Mouse (Mus musculus) liver, embryonic 11.5 days (tissue): ENCODE measurements at regions not wholly inside any gene's neighbourhood (a gene's known extent, or its start where the extent isn't known, plus 50 kb on each side); places are given as distances from the start of the nearest gene placed in this dataset.

Experiments used
- ATAC-seq: fragments of 200-750 bp; cut with Nextera tagmentation; replicated peaks from 2 replicates; pipeline ENCODE4 v1.8.0; 2017; ENCODE audit warnings: moderate number of reproducible peaks, mild to moderate bottlenecking, moderate TSS enrichment, moderate library complexity; ENCODE audit not compliant: low FRiP score
- DNase-seq: peaks from one replicate; pipeline ENCODE4 v3.0.0-alpha.2; 2017; ENCODE audit warnings: low spot score
- H3K27ac ChIP-seq: fragments of 300-500 bp; sonication (generic); 2 replicates; pipeline ENCODE4 v1.5.1; 2014; ENCODE audit warnings: mild to moderate bottlenecking, low read depth, low read length, control low read depth
- H3K27me3 ChIP-seq: fragments of 300-500 bp; sonication (generic); replicated peaks from 2 replicates; pipeline ENCODE4 v1.6.1; 2014; ENCODE audit warnings: low read length, mixed read lengths; ENCODE audit not compliant: control insufficient read depth, insufficient read depth
- H3K36me3 ChIP-seq: fragments of 300-500 bp; sonication (generic); 2 replicates; pipeline ENCODE4 v1.6.1; 2014; ENCODE audit warnings: mild to moderate bottlenecking, low read length, moderate library complexity, mixed read lengths; ENCODE audit not compliant: control insufficient read depth, insufficient read depth
- H3K4me1 ChIP-seq: fragments of 300-500 bp; sonication (generic); replicated peaks from 2 replicates; pipeline ENCODE4 v1.6.1; 2014; ENCODE audit warnings: low read length, mixed read lengths; ENCODE audit not compliant: control insufficient read depth, insufficient read depth
- H3K4me2 ChIP-seq: fragments of 300-500 bp; sonication (generic); 2 replicates; pipeline ENCODE4 v1.6.1; 2014; ENCODE audit warnings: mild to moderate bottlenecking, control low read depth, moderate library complexity
- H3K4me3 ChIP-seq: fragments of 300-500 bp; sonication (generic); 2 replicates; pipeline ENCODE4 v1.5.1; 2014; ENCODE audit warnings: low read depth, low read length, control low read depth
- H3K9ac ChIP-seq: fragments of 300-500 bp; sonication (generic); 2 replicates; pipeline ENCODE4 v1.6.1; 2014; ENCODE audit warnings: low read depth, low read length, control low read depth
- H3K9me3 ChIP-seq: fragments of 300-500 bp; sonication (generic); 2 replicates; pipeline ENCODE4 v1.6.1; 2016; ENCODE audit warnings: low read length, inconsistent platforms, mixed read lengths; ENCODE audit not compliant: control insufficient read depth
- WGBS: fragments of 180-500 bp; shearing (Covaris S2); extraction: QIAGEN DNeasy Blood & Tissue Kit; methylation state at CpG from one replicate; pipeline ENCODE4 v1.1.7; 2014; 5-methylcytosine and 5-hydroxymethylcytosine counted together

DNA sequence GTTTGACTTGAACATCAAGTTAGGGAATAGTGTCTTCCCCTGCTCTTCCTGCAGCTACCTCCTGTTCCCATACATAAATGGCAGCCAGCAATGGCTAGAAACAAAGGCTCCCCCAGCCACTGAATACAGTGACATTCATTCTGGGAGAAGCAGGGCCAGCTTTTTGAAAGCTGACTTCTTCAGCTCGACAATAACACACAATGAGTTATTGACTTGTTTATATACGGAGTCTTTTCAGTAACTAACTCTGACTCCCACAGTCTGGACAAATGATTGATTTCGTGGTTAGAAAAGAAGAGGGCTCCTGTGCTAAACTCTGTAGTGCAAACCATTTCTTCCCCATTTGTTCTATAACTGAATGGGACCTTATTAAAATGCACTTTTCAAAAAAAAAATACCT lies 146.4 kb upstream of the Dnajc24 start:
- H3K4me2 ChIP-seq = no peak overlapping the region
- ATAC-seq (no peak), DNase-seq (no peak)
- H3K27me3 ChIP-seq = no peaks in the 10 kb centered on the region
- no peaks in the 10 kb centered on the region for H3K4me1 ChIP-seq
- no peaks in the 10 kb centered on the region for H3K36me3 ChIP-seq
- no peak overlapping the region for H3K27ac ChIP-seq
- WGBS = 53% methylated on average over 3 of the region's 3 CpGs
- no peaks in the 10 kb centered on the region for H3K9me3 ChIP-seq
- H3K9ac ChIP-seq = no peak overlapping the region
- no peak overlapping the region for H3K4me3 ChIP-seq

- H3K36me3 ChIP-seq = no peaks in the 10 kb centered on the region
- H3K4me2 ChIP-seq = no peak overlapping the region
- H3K27ac ChIP-seq = no peak overlapping the region
- H3K27me3 ChIP-seq = no peaks in the 10 kb centered on the region
- no peaks in the 10 kb centered on the region for H3K9me3 ChIP-seq
- WGBS = 84% methylated on average over 5 of the region's 5 CpGs
- no peak overlapping the region for H3K4me3 ChIP-seq
- no peaks in the 10 kb centered on the region for H3K4me1 ChIP-seq
- no peak for DNase-seq
- ATAC-seq = no peak
- no peak overlapping the region for H3K9ac ChIP-seq
Observed at GRCm38 (mm10) chr2:106140931-106141330, 137.6 kb upstream of the Dnajc24 start.

DNA sequence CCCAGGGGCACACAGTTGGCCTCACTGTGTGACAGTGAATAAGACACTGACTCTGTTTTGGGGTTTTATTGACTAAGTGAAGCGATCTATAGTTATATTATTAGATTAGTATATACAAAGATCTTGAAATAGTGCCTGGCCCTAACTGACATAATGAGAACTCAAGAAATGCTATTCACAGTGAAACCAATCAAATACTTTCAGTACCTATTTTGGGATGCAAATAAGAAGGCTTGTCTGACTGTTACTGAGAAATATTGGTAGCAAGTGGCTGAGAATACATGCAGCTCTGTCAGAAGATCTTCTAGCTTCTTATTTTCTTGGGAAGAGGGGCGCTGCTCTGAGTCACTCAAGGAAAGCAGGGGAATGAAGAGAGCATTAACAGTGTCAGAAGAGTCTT lies 97.7 kb upstream of the Dnajc24 start:
- Histone ChIP-seq H3K4me1 (no peaks in the 10 kb centered on the region), H3K4me3 (no peak overlapping the region), H3K27me3 (no peaks in the 10 kb centered on the region), H3K27ac (no peak overlapping the region), H3K4me2 (no peak overlapping the region), H3K9me3 (no peaks in the 10 kb centered on the region), H3K36me3 (no peaks in the 10 kb centered on the region), H3K9ac (no peak overlapping the region)
- DNase-seq (no peak), ATAC-seq (no peak)
- 81% methylated on average over 2 of the region's 2 CpGs for WGBS

- WGBS = 72% methylated on average over 8 of the region's 8 CpGs
Observed at GRCm38 (mm10) chr2:106086121-106086520, 82.8 kb upstream of the Dnajc24 start.

GRCm38 (mm10) chr2:106083801-106084800 lies 80.8 kb upstream of the Dnajc24 start:
- H3K9ac ChIP-seq = no peak overlapping the region
- no peak overlapping the region for H3K4me2 ChIP-seq
- H3K9me3 ChIP-seq = no peaks in the 10 kb centered on the region
- DNase-seq (no peak), ATAC-seq (no peak)
- H3K4me1 ChIP-seq = no peaks in the 10 kb centered on the region
- H3K4me3 ChIP-seq = no peak overlapping the region
- no peak overlapping the region for H3K27ac ChIP-seq
- no peaks in the 10 kb centered on the region for H3K27me3 ChIP-seq
- WGBS = 51% methylated on average over 11 of the region's 11 CpGs
- no peaks in the 10 kb centered on the region for H3K36me3 ChIP-seq

More at GRCm38 (mm10) chr2:106086121-106086520, 82.8 kb upstream of the Dnajc24 start:
- H3K9ac ChIP-seq = no peak overlapping the region
- ATAC-seq = no peak
- no peaks in the 10 kb centered on the region for H3K27me3 ChIP-seq
- no peak overlapping the region for H3K4me3 ChIP-seq
- DNase-seq = no peak
- H3K4me1 ChIP-seq = no peaks in the 10 kb centered on the region
- H3K9me3 ChIP-seq = no peaks in the 10 kb centered on the region
- H3K27ac ChIP-seq = no peak overlapping the region
- H3K4me2 ChIP-seq = no peak overlapping the region
- no peaks in the 10 kb centered on the region for H3K36me3 ChIP-seq

- Histone ChIP-seq H3K9ac (no peak overlapping the region), H3K4me3 (no peak overlapping the region), H3K9me3 (no peaks in the 10 kb centered on the region), H3K4me2 (no peak overlapping the region), H3K36me3 (no peaks in the 10 kb centered on the region), H3K4me1 (no peaks in the 10 kb centered on the region), H3K27me3 (no peaks in the 10 kb centered on the region), H3K27ac (no peak overlapping the region)
- 72% methylated on average over 8 of the region's 8 CpGs for WGBS
- no peak for DNase-seq
- no peak for ATAC-seq
Observed at GRCm38 (mm10) chr2:106083001-106083400, 79.7 kb upstream of the Dnajc24 start.

- no peaks in the 10 kb centered on the region for H3K36me3 ChIP-seq
- no peak overlapping the region for H3K27ac ChIP-seq
- 4% methylated on average over 7 of the region's 7 CpGs for WGBS
- DNase-seq (peak; percentile 48), ATAC-seq (no peak)
- no peaks in the 10 kb centered on the region for H3K4me1 ChIP-seq
- no peak overlapping the region for H3K4me3 ChIP-seq
- H3K27me3 ChIP-seq = no peaks in the 10 kb centered on the region
- H3K4me2 ChIP-seq = no peak overlapping the region
- no peaks in the 10 kb centered on the region for H3K9me3 ChIP-seq
- no peak overlapping the region for H3K9ac ChIP-seq
Observed at GRCm38 (mm10) chr2:106081951-106082350, 78.6 kb upstream of the Dnajc24 start.

DNA sequence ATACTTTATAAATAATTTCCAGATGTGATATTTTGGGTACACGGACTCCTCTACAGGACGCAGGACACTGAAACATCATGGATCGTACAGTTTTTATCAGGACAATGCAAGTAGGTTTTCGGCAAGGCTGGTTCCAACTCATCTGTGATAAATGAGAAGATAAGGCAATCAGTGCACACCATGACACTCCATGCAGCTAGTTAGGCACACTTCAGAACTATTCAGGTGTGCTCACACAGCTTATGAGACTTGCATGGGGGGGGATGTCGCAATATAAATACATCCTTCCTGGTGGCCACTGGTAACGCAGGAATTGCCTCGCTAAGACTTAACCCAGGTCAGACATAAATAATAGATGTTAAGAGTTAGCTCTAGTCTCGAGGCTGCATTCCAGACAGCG lies 77.3 kb upstream of the Dnajc24 start:
- Histone ChIP-seq H3K9ac (no peak overlapping the region), H3K27me3 (no peaks in the 10 kb centered on the region), H3K4me2 (no peak overlapping the region), H3K4me3 (no peak overlapping the region), H3K36me3 (no peaks in the 10 kb centered on the region), H3K9me3 (no peaks in the 10 kb centered on the region), H3K27ac (no peak overlapping the region), H3K4me1 (no peaks in the 10 kb centered on the region)
- no peak for ATAC-seq
- 71% methylated on average over 9 of the region's 9 CpGs for WGBS
- no peak for DNase-seq

GRCm38 (mm10) chr2:106078591-106078990 lies 75.2 kb upstream of the Dnajc24 start:
- no peak for ATAC-seq
- Histone ChIP-seq H3K9me3 (no peaks in the 10 kb centered on the region), H3K27me3 (no peaks in the 10 kb centered on the region), H3K27ac (no peak overlapping the region), H3K4me3 (no peak overlapping the region), H3K4me1 (no peaks in the 10 kb centered on the region), H3K4me2 (no peak overlapping the region), H3K9ac (no peak overlapping the region), H3K36me3 (no peaks in the 10 kb centered on the region)
- WGBS = 76% methylated on average over 3 of the region's 3 CpGs
- DNase-seq = no peak
